Mouse (Mus musculus): ENCODE measurements at regions not wholly inside any gene's neighbourhood (a gene's known extent, or its start where the extent isn't known, plus 50 kb on each side); places are given as distances from the start of the nearest gene placed in this dataset.

- in situ Hi-C loops (cut with MboI, MseI): loop anchor here (5.0 kb wide), 1 partner anchor 54 kb away; no protein-coding TSS in a partner anchor
Observed at GRCm38 (mm10) chr17:66206074-66206473, 82.8 kb downstream of the Ddx11 start.

DNA sequence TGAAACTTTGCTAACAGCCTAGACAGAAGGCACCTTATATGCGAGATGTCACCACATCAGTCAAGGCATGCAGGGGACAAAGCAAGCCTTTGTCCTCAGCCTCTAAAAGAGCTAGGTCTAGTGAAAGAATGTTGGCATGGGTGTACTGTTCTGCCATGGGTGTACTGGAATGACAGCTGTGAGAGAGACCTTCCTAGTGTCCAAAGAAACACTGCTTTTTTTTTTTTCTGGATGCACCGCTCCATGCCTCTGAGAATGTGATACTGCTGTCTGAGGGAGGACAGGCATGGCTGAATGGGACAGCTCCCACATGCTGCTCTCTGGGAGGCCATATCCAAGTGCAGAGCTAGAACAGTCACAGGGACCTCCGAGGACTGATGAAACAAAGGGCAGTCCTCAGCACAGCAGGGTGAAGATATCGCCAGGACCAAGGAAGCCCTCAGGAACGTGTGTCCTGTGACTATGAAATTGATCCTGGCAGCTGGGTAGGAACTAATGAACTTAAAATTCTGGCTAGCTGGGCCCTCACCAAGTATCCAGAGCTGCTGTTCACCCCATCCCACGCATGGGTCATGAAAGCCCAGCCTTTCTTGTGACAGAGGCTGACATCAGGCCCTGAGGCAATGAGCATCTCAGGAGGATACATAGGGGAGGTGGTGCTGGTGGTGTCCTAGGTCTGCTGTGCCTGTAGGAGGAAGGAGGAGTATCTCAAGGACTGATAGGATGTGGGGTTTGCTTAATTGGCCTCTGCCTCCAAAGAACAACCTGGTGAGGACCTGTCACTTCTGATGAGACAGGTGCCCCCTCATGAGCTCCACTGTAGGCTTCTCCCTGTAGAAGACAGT, 84.6 kb downstream of the Ddx11 start:
- in situ Hi-C loops (cut with MboI, MseI): loop anchor here (5.0 kb wide), 1 partner anchor 56 kb away; no protein-coding TSS in a partner anchor

DNA sequence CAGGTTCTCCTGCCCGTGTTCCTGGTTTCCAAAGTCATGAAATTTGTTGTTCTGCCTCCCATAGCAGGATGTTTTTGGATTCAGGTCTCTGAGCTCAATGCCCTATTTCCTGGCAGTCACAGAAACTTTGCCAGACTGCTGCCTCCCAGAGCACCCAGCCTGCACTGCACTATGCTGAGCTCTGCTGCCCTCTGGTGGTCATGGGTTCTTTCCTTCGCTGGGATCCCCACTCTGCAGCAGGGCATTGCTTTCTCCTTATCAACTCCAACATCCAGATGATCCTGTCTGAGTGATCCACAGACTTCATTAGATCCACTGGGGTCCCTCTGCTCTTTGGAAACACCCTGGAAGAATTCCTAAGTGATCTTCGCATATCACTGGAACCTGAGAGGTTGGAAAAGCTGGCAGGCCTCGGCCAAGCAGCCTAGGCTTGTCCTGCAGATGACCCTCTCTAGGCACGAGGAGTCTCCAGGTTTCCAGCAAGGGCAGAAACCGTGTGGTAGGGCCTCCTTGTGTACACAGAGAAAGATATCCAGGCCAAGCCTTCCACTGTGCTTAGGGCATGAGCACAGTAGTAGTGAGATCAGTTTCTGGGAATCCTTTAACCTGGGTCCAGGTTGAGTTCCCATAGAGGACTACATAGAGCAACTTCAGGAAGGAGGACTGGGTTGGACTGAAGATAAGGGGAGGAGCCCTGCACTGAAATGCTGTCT, 85.6 kb downstream of the Ddx11 start:
- in situ Hi-C loops (cut with MboI, MseI): loop anchor here (5.0 kb wide), 1 partner anchor 57 kb away; no protein-coding TSS in a partner anchor

DNA sequence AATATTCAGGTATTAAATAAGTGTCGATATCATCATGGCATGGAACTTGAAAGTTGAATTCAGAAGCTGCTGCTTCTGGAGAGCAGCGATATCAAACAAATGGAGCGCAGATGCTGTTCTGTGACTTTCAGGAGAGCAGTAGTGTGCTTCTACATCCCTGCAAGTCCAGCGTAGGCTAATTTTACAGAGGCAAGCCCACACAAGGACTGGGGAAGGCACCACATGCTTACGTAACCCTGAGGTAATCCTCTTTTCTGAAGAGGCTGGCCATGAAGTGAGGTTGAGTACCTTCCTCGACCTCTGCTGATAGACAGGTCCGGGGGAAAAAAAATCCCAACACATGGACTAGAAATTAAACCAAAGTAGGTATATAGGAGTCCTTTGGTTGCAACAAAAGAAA, 88.2 kb downstream of the Ddx11 start:
- in situ Hi-C loops (cut with MboI, MseI): loop anchor here (5.0 kb wide), 1 partner anchor 354 kb away; no protein-coding TSS in a partner anchor

DNA sequence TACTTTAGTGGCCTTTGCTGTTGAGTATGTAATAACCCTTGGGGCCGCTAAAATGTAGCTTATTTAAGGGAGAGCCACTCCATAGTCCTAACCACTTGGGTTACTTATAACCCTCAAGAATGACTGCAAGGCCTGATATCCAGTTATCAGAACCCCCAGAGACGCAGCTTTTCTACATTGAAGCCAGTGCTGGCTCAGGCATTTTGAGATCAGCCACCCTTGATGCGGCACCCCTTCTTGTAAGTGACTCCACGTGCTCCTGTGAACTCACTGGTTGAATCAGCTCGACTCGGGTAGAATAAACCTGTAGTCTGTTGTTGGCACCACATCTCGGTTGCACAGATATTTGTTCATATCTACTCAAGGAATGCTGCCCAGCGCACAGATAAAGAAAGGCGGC, 89.3 kb downstream of the Ddx11 start:
- in situ Hi-C loops (cut with MboI, MseI): loop anchor here (5.0 kb wide), 1 partner anchor 355 kb away; no protein-coding TSS in a partner anchor

DNA sequence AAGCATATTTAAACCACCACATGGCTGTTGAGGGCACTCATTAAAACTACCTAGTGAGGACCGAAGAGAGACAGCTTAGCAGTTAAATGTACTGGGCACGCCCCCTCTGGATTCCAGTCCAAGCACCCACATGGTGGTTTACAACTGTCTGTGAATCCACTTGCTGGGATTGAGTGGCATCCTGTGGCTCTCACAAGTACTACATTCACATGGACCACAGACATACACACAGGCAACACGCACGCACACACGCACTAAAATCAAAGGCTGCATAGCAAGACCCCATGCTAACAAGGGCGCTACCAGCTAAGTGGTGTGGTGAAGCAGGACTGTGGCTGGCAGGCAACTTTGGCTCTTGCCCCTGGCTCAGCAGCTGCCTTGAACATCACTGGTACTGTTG, 95.0 kb downstream of the Ddx11 start:
- in situ Hi-C loops (cut with MboI, MseI): no loop called here

DNA sequence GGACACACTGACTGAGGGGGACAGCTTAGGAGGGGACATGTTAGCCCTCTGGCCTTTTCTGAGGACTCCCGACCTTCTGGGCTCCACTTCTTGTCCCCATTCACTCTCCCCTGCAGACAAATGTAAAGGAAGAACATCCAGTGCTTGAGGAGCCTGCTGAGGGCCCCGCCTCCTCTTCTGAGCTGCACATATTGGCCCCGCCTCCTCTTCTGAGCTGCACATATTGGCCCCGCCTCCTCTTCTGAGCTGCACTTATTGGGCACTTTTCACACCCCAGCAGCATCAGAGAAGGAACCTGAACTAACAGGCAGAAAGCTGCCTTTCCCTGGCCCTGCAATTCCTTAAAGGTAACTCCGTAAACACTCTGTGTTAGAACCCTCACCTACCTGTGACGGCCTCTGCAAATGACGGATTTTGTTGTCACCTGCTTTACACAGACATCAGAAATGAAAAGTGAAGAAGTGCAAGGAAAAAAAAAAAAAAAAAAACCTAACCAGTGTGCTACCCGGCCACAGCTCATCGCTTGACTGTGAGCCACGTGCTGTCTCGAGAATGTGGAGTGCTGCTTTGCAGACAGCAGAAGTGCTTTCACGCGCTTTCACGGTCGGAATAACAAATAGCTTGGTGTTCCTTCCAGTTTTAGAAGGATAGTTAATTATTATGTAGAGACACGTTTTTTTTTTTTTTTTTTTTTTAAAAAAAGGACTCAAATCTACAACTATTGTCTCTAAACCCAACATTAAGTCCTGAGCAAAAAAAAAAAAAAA, 96.5 kb downstream of the Ddx11 start:
- in situ Hi-C loops (cut with MboI, MseI): no loop called here

- in situ Hi-C loops (cut with MboI, MseI): no loop called here
Observed at GRCm38 (mm10) chr17:66221256-66221655, 97.9 kb downstream of the Ddx11 start.

DNA sequence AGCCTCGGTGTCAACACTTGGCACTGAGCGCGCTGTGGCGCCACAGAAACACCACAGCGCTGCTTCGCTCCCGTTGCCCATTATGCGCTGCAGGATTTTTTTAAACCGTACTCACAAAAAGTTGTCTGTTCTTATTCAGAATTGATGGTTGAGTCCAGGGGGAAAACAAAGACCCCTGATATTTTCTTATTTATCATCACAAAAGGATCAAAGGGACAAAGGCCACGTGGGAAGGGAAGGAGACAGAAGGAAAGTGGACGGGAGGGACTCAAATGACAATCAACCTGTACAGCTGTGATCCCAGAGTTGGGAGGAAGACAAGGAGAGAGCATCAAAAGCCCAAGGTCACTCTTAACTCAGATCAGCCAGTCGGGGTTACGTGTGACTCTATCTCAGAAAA, 100.4 kb downstream of the Ddx11 start:
- in situ Hi-C loops (cut with MboI, MseI): no loop called here

- in situ Hi-C loops (cut with MboI, MseI): no loop called here
Observed at GRCm38 (mm10) chr17:66224241-66224640, 100.9 kb downstream of the Ddx11 start.

DNA sequence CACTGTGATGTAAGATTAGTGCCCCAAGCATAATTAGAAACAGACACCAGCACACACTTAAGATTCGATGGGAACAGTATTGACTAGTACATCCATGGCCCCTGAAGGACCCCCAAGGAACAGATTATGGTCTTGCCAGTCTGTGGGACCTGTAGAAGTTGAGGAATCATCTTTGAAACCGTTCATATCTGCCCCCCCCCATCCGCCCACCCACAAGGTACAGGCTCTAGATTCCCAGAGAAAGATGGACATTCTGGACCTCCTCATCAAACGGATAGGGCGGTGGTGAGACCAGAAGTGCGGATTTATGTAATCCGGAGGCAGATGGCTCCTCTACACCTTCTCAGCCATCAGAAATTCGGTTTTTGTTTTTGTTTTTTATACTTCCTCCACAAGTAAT, 109.1 kb downstream of the Ddx11 start:
- in situ Hi-C loops (cut with MboI, MseI): no loop called here

- in situ Hi-C loops (cut with MboI, MseI): no loop called here
Observed at GRCm38 (mm10) chr17:66232891-66233421, 109.6 kb downstream of the Ddx11 start.

DNA sequence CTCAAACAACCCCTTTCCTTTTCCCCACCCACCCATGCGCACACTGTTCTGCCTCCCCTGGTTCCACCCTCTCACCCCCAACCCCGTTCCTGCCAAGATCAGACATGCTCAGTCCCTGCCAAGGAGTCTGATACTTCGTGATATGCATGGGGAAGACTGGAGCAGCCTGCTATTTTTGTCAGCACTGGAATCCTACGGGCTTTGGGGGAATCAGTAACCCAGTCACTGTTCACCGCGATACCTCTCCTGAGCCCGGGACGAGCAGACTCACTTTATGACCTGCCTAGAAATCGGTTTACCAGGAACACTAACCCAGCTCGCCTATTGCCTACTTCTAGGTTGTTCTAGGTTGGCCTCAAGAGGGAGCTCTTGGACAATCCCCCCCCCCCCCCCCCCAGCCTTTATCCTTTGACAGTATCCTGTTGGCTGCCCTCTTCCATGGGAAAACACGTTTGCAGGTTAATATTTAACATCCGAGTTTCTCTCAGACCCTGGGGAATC, 110.2 kb downstream of the Ddx11 start:
- in situ Hi-C loops (cut with MboI, MseI): no loop called here

- in situ Hi-C loops (cut with MboI, MseI): no loop called here
Observed at GRCm38 (mm10) chr17:66234432-66234831, 111.1 kb downstream of the Ddx11 start.

DNA sequence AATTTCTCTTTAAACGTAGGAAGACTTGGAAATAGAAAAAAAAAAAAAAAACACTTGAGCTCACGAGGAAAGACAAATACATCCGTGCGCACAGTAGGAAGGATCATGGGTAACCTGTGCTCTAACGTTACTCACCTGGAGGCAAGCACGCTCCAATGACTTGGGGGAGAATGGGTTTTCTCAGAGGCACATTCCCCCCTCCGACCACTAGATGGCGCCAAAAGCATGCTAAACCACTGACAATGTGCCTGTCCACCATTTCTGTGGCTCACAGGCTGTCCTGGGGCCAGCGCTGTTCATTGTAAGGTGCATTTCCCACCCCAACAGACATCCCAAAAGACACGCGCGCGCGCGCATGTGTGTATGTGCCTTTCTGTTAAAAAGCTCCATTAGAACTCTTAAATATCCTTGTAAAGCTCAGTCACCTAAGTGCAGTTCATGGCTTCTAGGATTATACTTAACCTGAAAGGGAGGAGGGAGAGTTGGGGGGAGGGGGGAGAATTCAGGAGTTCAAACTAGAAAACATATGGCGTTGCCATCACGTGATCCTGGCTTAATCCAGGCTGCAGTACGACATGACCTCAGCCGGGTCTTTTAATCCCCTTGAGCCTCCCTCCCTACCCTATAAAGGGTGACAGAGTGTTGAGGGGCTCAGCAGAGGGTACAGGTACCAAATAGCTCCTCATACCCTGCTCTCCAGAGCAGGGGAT, 111.9 kb downstream of the Ddx11 start:
- in situ Hi-C loops (cut with MboI, MseI): loop anchor here (5.0 kb wide), 1 partner anchor 247 kb away; no protein-coding TSS in a partner anchor

GRCm38 (mm10) chr17:66235806-66236335, 112.6 kb downstream of the Ddx11 start:
- in situ Hi-C loops (cut with MboI, MseI): loop anchor here (5.0 kb wide), 1 partner anchor 246 kb away; no protein-coding TSS in a partner anchor

DNA sequence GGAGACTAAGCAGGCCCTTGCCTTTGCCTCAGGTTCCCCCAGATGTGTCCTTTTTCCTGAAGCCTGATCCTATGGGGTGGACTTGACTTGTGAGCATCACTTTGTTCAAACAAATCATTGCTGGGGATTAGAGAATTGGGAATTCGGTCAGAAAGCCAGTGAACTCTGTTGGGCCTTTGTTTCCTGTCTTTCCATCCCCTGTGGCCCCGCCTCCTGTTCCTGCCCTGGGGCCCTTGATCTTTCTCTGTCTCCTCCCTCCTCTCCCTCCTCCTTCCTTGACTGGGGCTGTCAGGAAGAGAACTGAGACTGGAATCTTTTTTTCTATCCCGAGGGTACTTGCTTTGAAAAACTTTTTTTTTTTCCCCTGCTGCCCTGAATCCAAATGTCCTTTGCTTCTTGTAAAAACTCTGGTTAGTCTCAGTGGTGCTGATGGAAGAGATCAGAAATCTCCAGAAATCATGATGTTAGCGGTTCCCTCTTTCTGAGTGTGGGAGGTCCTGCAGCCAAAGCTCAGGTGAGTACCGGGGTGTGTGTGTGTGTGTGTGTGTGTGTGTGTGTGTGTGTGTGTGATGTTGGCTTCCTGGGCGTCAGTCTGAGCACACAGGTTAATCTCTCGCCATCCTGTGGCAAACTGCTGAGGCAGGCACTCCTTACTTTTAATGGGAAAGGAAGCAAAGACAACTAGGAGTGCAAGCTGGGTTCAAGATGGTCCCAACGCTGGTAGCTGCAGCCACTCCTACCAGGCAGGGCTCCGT, 118.7 kb downstream of the Ddx11 start:
- in situ Hi-C loops (cut with MboI, MseI): no loop called here

- in situ Hi-C loops (cut with MboI, MseI): no loop called here
Observed at GRCm38 (mm10) chr17:66244183-66244582, 120.9 kb downstream of the Ddx11 start.

GRCm38 (mm10) chr17:66246031-66246534, 122.8 kb downstream of the Ddx11 start:
- in situ Hi-C loops (cut with MboI, MseI): loop anchor here (5.0 kb wide), 1 partner anchor 96 kb away; no protein-coding TSS in a partner anchor
